Mouse (Mus musculus) CH12.LX (cell line): Measurements from ENCODE around the gene Wdr44. TPM values are rescaled to one million over a fixed set of nuclear protein-coding genes. Genes with fewer than 3 reads are reported as not detected.

Experiments used
- DNase-seq: peaks from one replicate; pipeline ENCODE4 v3.0.0-alpha.2; 2013; ENCODE audit errors: extremely low read depth
- H3K27ac ChIP-seq: 2 replicates; pipeline ENCODE4 v1.5.1; 2012; ENCODE audit warnings: low read depth, mild to moderate bottlenecking, control low read depth, moderate library complexity; ENCODE audit not compliant: insufficient read depth
- H3K27me3 ChIP-seq: replicated peaks from 2 replicates; pipeline ENCODE3; 2012; ENCODE audit warnings: inconsistent platforms
- H3K36me3 ChIP-seq, 2 experiments: replicated peaks in 1 of 2; 2 replicates each; pipeline versions ENCODE3 to v1.6.1; 2012; ENCODE audit warnings: inconsistent platforms in 1 of 2, low read length in 1 of 2, mild to moderate bottlenecking in 1 of 2, mixed read lengths in 1 of 2, moderate library complexity in 1 of 2; ENCODE audit not compliant: control insufficient read depth in 1 of 2, insufficient read depth in 1 of 2
- H3K4me1 ChIP-seq, 2 experiments: 2 replicates each; pipeline ENCODE4 v1.6.1; 2012; ENCODE audit warnings: inconsistent platforms in 1 of 2, moderate library complexity in 1 of 2; ENCODE audit not compliant: insufficient read depth in 2 of 2, control insufficient read depth in 1 of 2
- H3K4me2 ChIP-seq: 2 replicates; pipeline ENCODE4 v1.6.1; 2012; ENCODE audit warnings: low read depth, mild to moderate bottlenecking, control low read depth; ENCODE audit not compliant: poor library complexity, insufficient read depth, severe bottlenecking
- H3K4me3 ChIP-seq, 3 experiments: fragments of 150-350 bp in 1 of 3; sonication (generic) in 1 of 3; replicated peaks in 1 of 3; 2 replicates each; pipeline versions ENCODE3 to v1.5.1; 2011 to 2012; ENCODE audit warnings: low read depth in 2 of 3, low read length in 2 of 3, mild to moderate bottlenecking in 2 of 3, moderate library complexity in 2 of 3, control low read depth in 1 of 3, improper control_type of control experiment in 1 of 3, inconsistent platforms in 1 of 3, mixed read lengths in 1 of 3; ENCODE audit not compliant: poor library complexity in 1 of 3
- H3K79me2 ChIP-seq: replicated peaks from 2 replicates; pipeline ENCODE4 v1.6.1; 2012; ENCODE audit warnings: mild to moderate bottlenecking, moderate library complexity; ENCODE audit not compliant: control insufficient read depth, poor library complexity, insufficient read depth, severe bottlenecking; ENCODE audit errors: extremely low read depth
- H3K9ac ChIP-seq: 2 replicates; pipeline ENCODE4 v1.6.1; 2012; ENCODE audit warnings: low read depth, mild to moderate bottlenecking, control low read depth, moderate library complexity; ENCODE audit not compliant: insufficient read depth
- H3K9me3 ChIP-seq: replicated peaks from 2 replicates; pipeline ENCODE3; 2012; ENCODE audit warnings: low read length, inconsistent platforms, mixed read lengths
- CHD1 ChIP-seq: IDR thresholded peaks from 2 replicates; pipeline ENCODE4 v1.6.1; 2012; ENCODE audit warnings: low read depth, low read length, improper control_type of control experiment, inconsistent platforms
- CHD2 ChIP-seq: IDR thresholded peaks from 2 replicates; pipeline ENCODE4 v1.6.1; 2011; ENCODE audit warnings: low read length, improper control_type of control experiment
- E2F4 ChIP-seq: IDR thresholded peaks from 2 replicates; pipeline ENCODE4 v1.6.1; 2011; ENCODE audit warnings: low read depth, low read length, improper control_type of control experiment; ENCODE audit not compliant: insufficient replicate concordance
- ELF1 ChIP-seq: IDR thresholded peaks from 2 replicates; pipeline ENCODE4 v1.6.1; 2014; ENCODE audit warnings: low read depth, mild to moderate bottlenecking, inconsistent platforms, low read length, improper control_type of control experiment
- JUN ChIP-seq: IDR thresholded peaks from 2 replicates; pipeline ENCODE4 v1.6.1; 2011; ENCODE audit warnings: low read depth, mild to moderate bottlenecking, low read length, improper control_type of control experiment, moderate library complexity; ENCODE audit not compliant: insufficient read depth
- JUND ChIP-seq: conservative IDR thresholded peaks from 2 replicates; pipeline ENCODE4 v1.6.1; 2011; ENCODE audit warnings: low read depth, low read length, improper control_type of control experiment
- KAT2A ChIP-seq: IDR thresholded peaks from 2 replicates; pipeline ENCODE4 v1.6.1; 2012; ENCODE audit warnings: low read length, improper control_type of control experiment, inconsistent platforms; ENCODE audit not compliant: insufficient replicate concordance
- MAFK ChIP-seq: IDR thresholded peaks from 2 replicates; pipeline ENCODE4 v1.6.1; 2011; ENCODE audit warnings: low read length, improper control_type of control experiment; ENCODE audit not compliant: insufficient replicate concordance
- MAX ChIP-seq: IDR thresholded peaks from 2 replicates; pipeline ENCODE4 v1.6.1; 2011; ENCODE audit warnings: low read length, improper control_type of control experiment
- MEF2A ChIP-seq: IDR thresholded peaks from 2 replicates; pipeline ENCODE4 v1.6.1; 2014; ENCODE audit warnings: low read depth, mild to moderate bottlenecking, inconsistent platforms, low read length, improper control_type of control experiment, borderline replicate concordance
- MXI1 ChIP-seq: IDR thresholded peaks from 2 replicates; pipeline ENCODE4 v1.6.1; 2011; ENCODE audit warnings: mild to moderate bottlenecking, low read depth, low read length, improper control_type of control experiment
- MYC ChIP-seq: IDR thresholded peaks from 2 replicates; pipeline ENCODE4 v1.6.1; 2011; ENCODE audit warnings: low read depth, mild to moderate bottlenecking, improper control_type of control experiment, low read length
- NRF1 ChIP-seq: IDR thresholded peaks from 2 replicates; pipeline ENCODE4 v1.6.1; 2014; ENCODE audit warnings: low read depth, mild to moderate bottlenecking, inconsistent platforms, low read length, improper control_type of control experiment, moderate library complexity
- POLR2A ChIP-seq: IDR thresholded peaks from 2 replicates; pipeline ENCODE4 v1.6.1; 2011; ENCODE audit warnings: low read depth, mild to moderate bottlenecking, improper control_type of control experiment, low read length
- POLR2AphosphoS2 ChIP-seq: IDR thresholded peaks from 2 replicates; pipeline ENCODE4 v1.6.1; 2011; ENCODE audit warnings: low read depth, low read length, improper control_type of control experiment
- SIN3A ChIP-seq: IDR thresholded peaks from 2 replicates; pipeline ENCODE4 v1.6.1; 2012; ENCODE audit warnings: low read length, improper control_type of control experiment, inconsistent platforms
- TBP ChIP-seq: conservative IDR thresholded peaks from 2 replicates; pipeline ENCODE4 v1.6.1; 2011; ENCODE audit warnings: low read depth, low read length, improper control_type of control experiment
- TCF12 ChIP-seq: IDR thresholded peaks from 2 replicates; pipeline ENCODE4 v1.6.1; 2014; ENCODE audit warnings: low read depth, mild to moderate bottlenecking, inconsistent platforms, low read length, improper control_type of control experiment
- USF2 ChIP-seq: conservative IDR thresholded peaks from 2 replicates; pipeline ENCODE4 v1.6.1; 2011; ENCODE audit warnings: low read depth, low read length, improper control_type of control experiment
- ZC3H11A ChIP-seq: IDR thresholded peaks from 2 replicates; pipeline ENCODE4 v1.6.1; 2012; ENCODE audit warnings: low read depth, mild to moderate bottlenecking, inconsistent platforms, low read length, improper control_type of control experiment
- ZMIZ1 ChIP-seq: IDR thresholded peaks from 2 replicates; pipeline ENCODE4 v1.6.1; 2012; ENCODE audit warnings: low read depth, mild to moderate bottlenecking, inconsistent platforms, low read length, improper control_type of control experiment
- ZNF384 ChIP-seq: IDR thresholded peaks from 2 replicates; pipeline ENCODE4 v1.6.1; 2012; ENCODE audit warnings: low read depth, low read length, improper control_type of control experiment, inconsistent platforms
- dilution Hi-C: fragments of 300-500 bp; cut with MboI; formaldehyde crosslinking; loops from 2 replicates; pipeline ENCODE4 v1.14.3; 2020; ENCODE audit warnings: low sequenced_read_pairs; ENCODE audit not compliant: extremely low pct_unique_long_range_greater_than_20kb, extremely low pct_ligation_motif_present
- in situ Hi-C: fragments of 300-500 bp; cut with MboI; formaldehyde crosslinking; loops from 3 replicates; pipeline ENCODE4 v1.14.3; 2019; ENCODE audit warnings: low sequenced_read_pairs, low pct_ligation_motif_present, low pct_unique_long_range_greater_than_20kb, mixed read lengths
- polyA plus RNA-seq: library from polyadenylated mRNA; unstranded; fragments of >175 nt; gene quantifications from 2 replicates; pipeline ENCODE4 v1.2.1, GENCODE M21; 2012; ENCODE audit warnings: low read depth; ENCODE audit not compliant: insufficient read length
- total RNA-seq, 2 experiments: library from RNA; depleted of rRNA; stranded (reverse); fragments of 300-350 nt in 1 of 2; fragments of >200 nt in 1 of 2; gene quantifications; 2 replicates each; pipeline ENCODE4 v1.2.3; 2012 to 2014

Wdr44 gene
- total RNA-seq (2012; rRNA removed) (1.5 and 2.0 TPM in 2 replicates), total RNA-seq (2014; rRNA removed) (2.2 and 3.0 TPM in 2 replicates), polyA plus RNA-seq (4.3 and 4.7 TPM in 2 replicates)

GRCm38 (mm10) chrX:23692722-23693442 is at the start of gene Wdr44:
Gene Wdr44, plus strand, starts transcription at chrX:23693051.
- Histone ChIP-seq H3K4me3 (peak within 1 kb of the TSS; percentile 58 to 78 (median 64)), H3K36me3 (no peaks in the 10 kb centered on the region), H3K9me3 (no peaks in the 10 kb centered on the region), H3K4me1 (no peaks in the 10 kb centered on the region), H3K27ac (peak within 1 kb of the TSS; percentile 81), H3K9ac (peak within 1 kb of the TSS; percentile 78), H3K27me3 (no peaks in the 10 kb centered on the region), H3K4me2 (peak within 1 kb of the TSS; percentile 71), H3K79me2 (peaks cover 9% of the 10 kb centered on the region)
- peak; percentile 65 for TF ChIP-seq SIN3A
- TF ChIP-seq POLR2A = peak; percentile 59
- no peak for TF ChIP-seq TCF12
- TF ChIP-seq MEF2A = no peak
- no peak for TF ChIP-seq MYC
- TF ChIP-seq ELF1 = peak; percentile 84
- no peak for TF ChIP-seq MAX
- TF ChIP-seq TBP = no peak
- no peak for TF ChIP-seq JUND
- no peak for TF ChIP-seq CHD1
- TF ChIP-seq NRF1 = peak; percentile 86
- TF ChIP-seq CHD2 = peak; percentile 98
- DNase-seq = peak; percentile 90
- in situ Hi-C loops = no loop called here
- dilution Hi-C loops = no loop called here

DNA sequence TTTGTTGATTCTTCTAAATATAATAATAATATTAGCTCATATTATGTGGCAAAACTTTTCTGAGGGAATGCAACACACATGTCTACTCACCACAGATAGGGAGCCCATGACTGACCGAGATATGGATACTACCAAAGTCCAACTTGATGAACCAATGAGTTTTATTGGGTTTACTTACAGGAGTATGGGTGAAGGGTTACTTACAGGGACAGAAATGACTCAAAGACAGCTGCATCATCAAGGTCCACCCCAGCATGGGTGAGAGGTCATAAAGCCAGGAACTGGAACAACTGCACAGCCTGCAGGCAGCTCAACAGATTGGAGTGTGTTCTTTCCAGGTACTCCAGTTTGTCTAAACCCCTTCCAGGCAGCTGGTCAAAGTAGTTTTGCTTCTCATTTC is 44.5 kb upstream of the Wdr44 start:
- dilution Hi-C loops (no loop called here), in situ Hi-C loops (no loop called here)
- H3K27ac ChIP-seq = no peak overlapping the region
- no peaks in the 10 kb centered on the region for H3K79me2 ChIP-seq
- no peaks in the 10 kb centered on the region for H3K9me3 ChIP-seq
- H3K9ac ChIP-seq = no peak overlapping the region
- TF ChIP-seq MXI1 (no peak), POLR2AphosphoS2 (no peak), CHD1 (no peak), KAT2A (no peak), MAX (no peak), USF2 (no peak), MEF2A (no peak), JUN (no peak), ZMIZ1 (no peak), E2F4 (no peak), ZNF384 (no peak), ZC3H11A (no peak), MAFK (no peak), NRF1 (no peak)
- H3K27me3 ChIP-seq = no peaks in the 10 kb centered on the region
- H3K4me3 ChIP-seq = no peak overlapping the region
- no peaks in the 10 kb centered on the region for H3K36me3 ChIP-seq
- H3K4me2 ChIP-seq = no peak overlapping the region
- no peak for DNase-seq
- no peaks in the 10 kb centered on the region for H3K4me1 ChIP-seq
